8 mouse cellular contexts compared by ENCODE assay signal in the genomic region with DNA sequence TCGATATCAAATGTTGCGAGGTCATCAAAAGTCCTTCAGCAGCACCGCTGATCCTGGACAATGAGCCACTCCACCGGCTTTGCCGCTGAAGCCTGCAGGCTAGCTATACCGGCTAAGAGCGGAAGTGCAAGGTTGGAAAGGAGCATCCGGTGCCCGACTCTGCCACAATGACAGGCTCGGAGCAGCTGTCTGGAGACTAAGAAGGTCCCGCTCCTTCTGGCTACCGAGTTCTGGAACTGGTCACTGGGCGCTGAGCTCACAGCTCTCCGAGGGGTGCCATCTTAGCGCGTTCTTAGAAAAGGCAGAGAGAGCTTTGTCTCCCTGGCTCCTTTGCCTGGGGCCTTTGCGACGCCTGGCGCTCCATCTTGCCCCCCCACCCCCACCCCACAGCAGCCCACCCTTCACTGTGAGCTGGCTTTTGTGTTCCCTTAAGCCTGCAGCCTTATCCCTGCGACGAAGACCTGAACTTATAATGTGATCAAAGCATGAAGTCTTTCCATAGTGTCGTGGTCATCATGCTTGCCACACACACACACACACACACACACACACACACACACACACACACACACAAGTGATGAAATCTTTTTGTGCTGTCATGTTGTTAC. TPM values are rescaled to one million over a fixed set of nuclear protein-coding genes. Genes with fewer than 3 reads are reported as not detected.
DNase-seq lines count a peak whose midpoint lies in the region; ATAC-seq and TF ChIP-seq lines count a peak whose summit lies in the region.

No protein-coding gene starts in this region.

- no peaks in the 10 kb centered on the region for H3K36me3 ChIP-seq in forebrain, postnatal 0 days (ENCODE audit: insufficient read depth)
- H3K36me3 ChIP-seq in midbrain, embryonic 12.5 days: no peaks in the 10 kb centered on the region

- WGBS in forebrain, postnatal 0 days: 7% methylated on average over 20 of the region's 22 CpGs
- 6% methylated on average over 22 of the region's 22 CpGs for WGBS in midbrain, embryonic 12.5 days

- H3K27ac ChIP-seq in forebrain, postnatal 0 days (ENCODE audit: low read depth, low read length): peak overlapping the region; percentile 23; the same call in 1 of the 2 replicates
- peak overlapping the region; percentile 68 for H3K27ac ChIP-seq in midbrain, embryonic 12.5 days (replicated peaks)

- no peaks in the 10 kb centered on the region for H3K27me3 ChIP-seq in forebrain, postnatal 0 days (ENCODE audit: insufficient read depth, low read length)
- H3K27me3 ChIP-seq in midbrain, embryonic 12.5 days: peaks cover 2% of the 10 kb centered on the region; the same call in 1 of the 2 replicates

- peak; percentile 55 for DNase-seq in adrenal gland, postnatal 10 days
- DNase-seq in adrenal gland, adult 8-10 months: no peak
- peak; percentile 14 for DNase-seq in Muller cell, postnatal 12 days (ENCODE audit: inconsistent ontology term)
- DNase-seq in forebrain, postnatal 0 days: peak; percentile 67
- peak; percentile 56 to 68 for DNase-seq in kidney, postnatal 4 days
- peak; percentile 69 for DNase-seq in thymus, postnatal 25 days
- no peak for DNase-seq in left cerebral cortex, postnatal 36 days (ENCODE audit: low spot score in 2 of 2)

- H3K4me3 ChIP-seq in forebrain, postnatal 0 days (ENCODE audit: low read depth, low read length): peak overlapping the region; percentile 24
- H3K4me3 ChIP-seq in midbrain, embryonic 12.5 days: peak overlapping the region; percentile 30

- no peak for TF ChIP-seq CTCF in forebrain, postnatal 0 days (IDR thresholded peaks at IDR 0.05; ENCODE audit: low read depth)

- intact Hi-C loops in left cerebral cortex, postnatal 36 days (cut with DNase I): loop anchor here (2.0 to 5.0 kb wide), 2 partner anchors 22 to 269 kb away; a partner anchor contains a TSS

- H3K9ac ChIP-seq in forebrain, postnatal 0 days: peak overlapping the region; percentile 48
- peak overlapping the region; percentile 56 for H3K9ac ChIP-seq in midbrain, embryonic 12.5 days (replicated peaks)

- H3K4me2 ChIP-seq in forebrain, postnatal 0 days (ENCODE audit: low read depth): peak overlapping the region; percentile 49
- H3K4me2 ChIP-seq in midbrain, embryonic 12.5 days (replicated peaks): peak overlapping the region; percentile 55

- no peaks in the 10 kb centered on the region for H3K9me3 ChIP-seq in forebrain, postnatal 0 days (ENCODE audit: low read length)
- no peaks in the 10 kb centered on the region for H3K9me3 ChIP-seq in midbrain, embryonic 12.5 days

- peaks cover 11% of the 10 kb centered on the region; the same call in 1 of the 2 replicates for H3K4me1 ChIP-seq in forebrain, postnatal 0 days (ENCODE audit: insufficient read depth)
- peaks cover 26% of the 10 kb centered on the region for H3K4me1 ChIP-seq in midbrain, embryonic 12.5 days

- peak; percentile 39 for ATAC-seq in forebrain, postnatal 0 days
- peak; percentile 70 for ATAC-seq in midbrain, embryonic 12.5 days (ENCODE audit: low FRiP score, low read depth)

RNA-seq across cellular contexts. Expression of a gene that starts 22.2 kb away (rescaled TPM):
- total RNA-seq in adrenal gland, postnatal 10 days (2021): 10 to 100 TPM; 59.3 to 72.5 TPM
- 10 to 100 TPM; 53.1 to 74.2 (median 65.2) TPM for total RNA-seq in adrenal gland, adult 8-10 months (2022)
- total RNA-seq in forebrain, postnatal 0 days (2014; rRNA removed): 55.7 and 67.6 TPM in 2 replicates
- 72.6 and 88.0 TPM in 2 replicates for polyA plus RNA-seq in forebrain, postnatal 0 days (2015; fragmentation: Nextera tagmentation; extraction: Ambion mirVana)
- 135 and 143 TPM in 2 replicates for polyA plus RNA-seq in midbrain, embryonic 12.5 days (2016; fragmentation: Nextera tagmentation; extraction: Ambion mirVana)
- total RNA-seq in left cerebral cortex, postnatal 36 days (2021): 10 to 100 TPM; 50.8 to 61.6 TPM

RNA-seq across cellular contexts. Expression of a gene that starts 57.5 kb away (rescaled TPM):
- 10 to 100 TPM in 1 of 2 experiments, 1 to 10 TPM in 1; 3.7 to 12.2 TPM for total RNA-seq in adrenal gland, postnatal 10 days (2021)
- under 1 TPM; 0.17 to 0.52 (median 0.39) TPM for total RNA-seq in adrenal gland, adult 8-10 months (2022)
- total RNA-seq in forebrain, postnatal 0 days (2014; rRNA removed): 0.05 TPM in 1 of 2 replicates, not detected in the other
- 0.15 TPM in 1 of 2 replicates, not detected in the other for polyA plus RNA-seq in forebrain, postnatal 0 days (2015; fragmentation: Nextera tagmentation; extraction: Ambion mirVana)
- polyA plus RNA-seq in midbrain, embryonic 12.5 days (2016; fragmentation: Nextera tagmentation; extraction: Ambion mirVana): 0.07 TPM in 1 of 2 replicates, not detected in the other
- under 1 TPM in 1 of 2 experiments, not detected in 1; 0.48 TPM for total RNA-seq in left cerebral cortex, postnatal 36 days (2021)

Comparison
In these comparisons a context has a peak if more than half of its experiments do, and no peak if none do; other contexts are left out.
1. DNase-seq: peak in adrenal gland, postnatal 10 days (single experiment), Muller cell, postnatal 12 days (single experiment), forebrain, postnatal 0 days (single experiment), kidney, postnatal 4 days (2 of 2) and thymus, postnatal 25 days (single experiment); none in adrenal gland, adult 8-10 months (single experiment) and left cerebral cortex, postnatal 36 days (0 of 2).